Mouse (Mus musculus) bone marrow macrophage, adult 2 months (primary cell): Measurements from ENCODE around the gene Oit1.

Source experiments
- CTCF ChIP-seq: IDR thresholded peaks from 2 replicates; pipeline ENCODE4 v1.5.1; 2012; ENCODE audit warnings: low read depth, mild to moderate bottlenecking, low read length, moderate library complexity
- POLR2A ChIP-seq: IDR thresholded peaks from 2 replicates; pipeline ENCODE4 v1.6.1; 2012; ENCODE audit warnings: mild to moderate bottlenecking, low read depth, low read length, borderline replicate concordance

DNA sequence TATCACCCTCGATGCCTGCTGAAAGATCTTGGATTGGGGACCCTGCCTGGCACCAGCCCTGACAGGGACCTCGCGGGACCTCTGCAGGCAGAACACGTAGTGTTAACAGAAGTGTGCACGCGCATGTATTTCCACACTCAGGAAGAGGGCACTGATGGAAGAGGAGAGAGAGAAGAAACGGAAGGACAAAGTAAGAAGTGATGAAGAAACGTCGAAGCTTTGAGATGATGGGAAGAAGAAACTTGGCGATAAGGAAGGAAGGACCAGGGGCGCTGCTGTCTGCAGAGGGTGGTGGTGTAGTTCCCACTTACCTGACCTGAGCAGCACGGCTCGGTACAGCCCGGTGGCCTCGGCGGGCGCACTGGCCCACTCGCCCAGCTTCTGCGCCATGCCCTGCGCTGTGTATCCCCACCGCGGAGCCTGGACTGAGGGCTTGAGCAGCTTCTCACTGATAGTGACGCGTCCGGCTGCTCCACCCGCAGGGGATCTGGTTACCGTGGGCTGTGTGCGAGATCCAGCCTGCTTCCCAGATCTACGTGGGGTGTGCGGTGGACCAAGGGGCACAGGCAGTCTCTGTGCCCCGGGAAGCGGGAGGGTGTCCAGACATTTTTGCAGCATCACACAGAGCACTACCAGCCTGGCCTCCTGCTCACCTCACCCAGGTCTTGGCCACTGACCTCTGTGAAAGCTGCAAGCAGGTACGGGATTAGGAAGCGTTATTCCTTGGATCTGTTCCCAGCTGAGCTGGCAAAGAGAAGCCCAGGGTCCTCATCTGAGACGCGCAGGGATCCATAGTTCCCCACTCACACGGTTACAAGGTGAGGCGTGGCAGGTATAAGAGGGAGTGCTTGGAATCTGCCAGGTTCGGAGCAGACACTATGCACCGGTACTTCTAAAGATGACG is 61.1 kb downstream of the Oit1 start, which contains the start of gene Fam107a:
- TF ChIP-seq CTCF: no peak
- no peak for TF ChIP-seq POLR2A
